Mouse (Mus musculus) lung, postnatal 0 days (tissue): Measurements from ENCODE around the gene Kcnq2.

Experiments
- CTCF ChIP-seq: IDR thresholded peaks from 2 replicates; pipeline ENCODE4 v1.5.1; 2016; ENCODE audit warnings: antibody characterized with exemption, mild to moderate bottlenecking
- EP300 ChIP-seq: IDR thresholded peaks from 2 replicates; pipeline ENCODE4 v1.6.1; 2016; ENCODE audit warnings: antibody characterized with exemption, mild to moderate bottlenecking, control low read depth

- TF ChIP-seq CTCF: no peak
- no peak for TF ChIP-seq EP300
These were observed 14.1 kb downstream of the Kcnq2 start for GRCm38 (mm10) chr2:181120922-181121449.
